Mouse (Mus musculus): ENCODE data around the gene Flrt2. TPM values are rescaled to one million over a fixed set of nuclear protein-coding genes. Genes with fewer than 3 reads are reported as not detected.

Flrt2 gene
- polyA plus RNA-seq, 1 experiment: 1.4 TPM

DNA sequence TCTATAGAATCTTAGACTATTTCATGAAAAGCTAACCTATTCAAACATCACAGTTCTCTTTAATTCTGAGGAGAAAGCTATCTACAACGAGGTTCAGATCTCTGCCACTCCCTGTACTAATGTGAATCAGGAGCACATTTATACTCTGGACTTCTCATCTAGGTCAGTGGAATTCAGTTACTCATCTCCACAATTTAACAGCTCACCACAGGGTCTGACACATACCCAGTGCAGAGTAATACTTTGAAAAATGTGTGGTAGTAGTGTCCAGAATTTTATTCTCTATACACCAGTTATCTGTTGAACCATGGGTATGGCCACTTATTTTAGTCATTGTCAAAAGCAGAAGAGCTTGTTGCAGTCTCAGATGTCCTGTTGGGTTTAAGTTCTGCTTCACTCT is 98.1 kb downstream of the Flrt2 start:
- TF ChIP-seq POLR2A (IDR thresholded peaks at IDR 0.05; ENCODE audit: insufficient read depth, low read length): no peak
- TF ChIP-seq CTCF (IDR thresholded peaks at IDR 0.05; ENCODE audit: low read depth, low read length): no peak
- no peak for TF ChIP-seq EP300 (IDR thresholded peaks at IDR 0.05; ENCODE audit: insufficient read depth, low read depth, low read length)
- no peaks in the 10 kb centered on the region for H3K27me3 ChIP-seq (ENCODE audit: control insufficient read depth, insufficient read depth, low read length, poor library complexity, severe bottlenecking)
- H3K27ac ChIP-seq (ENCODE audit: insufficient read depth, low read length): no peak overlapping the region
- H3K9me3 ChIP-seq (replicated peaks; ENCODE audit: control insufficient read depth, insufficient read depth, low read length, poor library complexity, severe bottlenecking): no peaks in the 10 kb centered on the region
- no peaks in the 10 kb centered on the region for H3K36me3 ChIP-seq (ENCODE audit: control insufficient read depth, insufficient read depth, low read length, poor library complexity, severe bottlenecking)
- H3K4me3 ChIP-seq (ENCODE audit: low read depth, low read length): no peak overlapping the region
- H3K9ac ChIP-seq (ENCODE audit: low read depth, poor library complexity, severe bottlenecking): no peak overlapping the region
- H3K4me1 ChIP-seq (ENCODE audit: control insufficient read depth, insufficient read depth, low read length): no peaks in the 10 kb centered on the region

DNA sequence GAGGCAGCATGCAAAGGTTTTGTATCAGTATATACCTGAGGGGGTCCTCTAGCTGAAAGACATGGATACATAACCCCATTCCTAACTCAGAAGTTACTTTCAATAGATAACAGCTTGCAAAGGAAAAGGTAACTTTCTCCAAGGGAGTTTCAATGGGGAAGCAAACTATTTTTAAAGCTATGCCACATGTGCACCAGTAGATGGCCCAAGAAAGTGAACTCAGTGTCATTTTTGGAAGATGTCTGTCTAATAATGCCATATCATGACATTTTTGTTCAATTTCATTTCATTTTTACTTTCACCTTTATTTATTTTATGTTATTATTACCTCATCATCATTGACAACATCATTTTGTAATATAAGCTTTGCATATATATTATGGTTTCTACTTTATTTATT is 124.6 kb downstream of the Flrt2 start:
- Histone ChIP-seq H3K4me3 (ENCODE audit: low read depth, low read length) (no peak overlapping the region), H3K36me3 (ENCODE audit: control insufficient read depth, insufficient read depth, low read length, poor library complexity, severe bottlenecking) (no peaks in the 10 kb centered on the region), H3K9me3 (replicated peaks; ENCODE audit: control insufficient read depth, insufficient read depth, low read length, poor library complexity, severe bottlenecking) (no peaks in the 10 kb centered on the region; the same call in 1 of the 2 replicates), H3K27ac (ENCODE audit: insufficient read depth, low read length) (no peak overlapping the region), H3K4me1 (ENCODE audit: control insufficient read depth, insufficient read depth, low read length) (no peaks in the 10 kb centered on the region), H3K9ac (ENCODE audit: low read depth, poor library complexity, severe bottlenecking) (no peak overlapping the region), H3K27me3 (ENCODE audit: control insufficient read depth, insufficient read depth, low read length, poor library complexity, severe bottlenecking) (no peaks in the 10 kb centered on the region)
- TF ChIP-seq POLR2A (IDR thresholded peaks at IDR 0.05; ENCODE audit: insufficient read depth, low read length) (no peak), EP300 (IDR thresholded peaks at IDR 0.05; ENCODE audit: insufficient read depth, low read depth, low read length) (no peak), CTCF (IDR thresholded peaks at IDR 0.05; ENCODE audit: low read depth, low read length) (no peak)

All from ES-Bruce4 (cell line).